Mouse (Mus musculus) bone marrow, adult 2 months (tissue): Measurements from ENCODE around the gene Olfr77.

ENCODE experiments used
- CTCF ChIP-seq: fragments of 200-500 bp; IDR thresholded peaks from 2 replicates; pipeline ENCODE4 v1.5.1; 2011; ENCODE audit warnings: low read length, control low read depth; ENCODE audit not compliant: control insufficient read depth, insufficient read depth
- POLR2A ChIP-seq: fragments of 200-500 bp; IDR thresholded peaks from 2 replicates; pipeline ENCODE4 v1.6.1; 2011; ENCODE audit warnings: low read depth, mild to moderate bottlenecking, control low read depth, low read length, borderline replicate concordance; ENCODE audit not compliant: control insufficient read depth

- no peak for TF ChIP-seq CTCF
- TF ChIP-seq POLR2A, result no peak
Measured at GRCm38 (mm10) chr9:19916565-19916964, at the start of gene Olfr77.
